Mouse (Mus musculus) small intestine, adult 2 months (tissue): ENCODE data around the gene Map2. TPM values are rescaled to one million over a fixed set of nuclear protein-coding genes. Genes with fewer than 3 reads are reported as not detected.

Experiments used
- H3K27ac ChIP-seq: fragments of 200-500 bp; 2 replicates; pipeline ENCODE4 v1.5.1; 2012; ENCODE audit warnings: low read depth, low read length, control low read depth, inconsistent platforms; ENCODE audit not compliant: insufficient read depth
- H3K27me3 ChIP-seq: fragments of 200-500 bp; 2 replicates; pipeline ENCODE4 v1.6.1; 2012; ENCODE audit warnings: mild to moderate bottlenecking, moderate library complexity, low read length, inconsistent platforms; ENCODE audit not compliant: control insufficient read depth, insufficient read depth
- H3K36me3 ChIP-seq: fragments of 200-500 bp; 2 replicates; pipeline ENCODE4 v1.6.1; 2012; ENCODE audit warnings: mild to moderate bottlenecking, low read length, control low read depth, inconsistent platforms; ENCODE audit not compliant: control insufficient read depth, insufficient read depth
- H3K4me1 ChIP-seq: fragments of 200-500 bp; 2 replicates; pipeline ENCODE4 v1.6.1; 2012; ENCODE audit warnings: low read length, inconsistent platforms, mixed read lengths; ENCODE audit not compliant: control insufficient read depth, insufficient read depth, insufficient read length
- H3K4me3 ChIP-seq: fragments of 200-500 bp; 2 replicates; pipeline ENCODE4 v1.5.1; 2012; ENCODE audit warnings: low read depth, mild to moderate bottlenecking, control low read depth, inconsistent platforms, low read length, moderate library complexity
- CTCF ChIP-seq: fragments of 200-500 bp; IDR thresholded peaks from 2 replicates; pipeline ENCODE4 v1.5.1; 2012; ENCODE audit warnings: low read depth, mild to moderate bottlenecking, control low read depth, inconsistent platforms, low read length, moderate library complexity, mixed read lengths; ENCODE audit not compliant: insufficient replicate concordance, insufficient read length; ENCODE audit errors: extremely low read depth
- POLR2A ChIP-seq: fragments of 200-500 bp; IDR thresholded peaks from 2 replicates; pipeline ENCODE4 v1.6.1; 2012; ENCODE audit warnings: low read depth, mild to moderate bottlenecking, control low read depth, inconsistent platforms, low read length, moderate library complexity
- WGBS: fragments of 180-500 bp; shearing (Covaris S2); methylation state at CpG from one replicate; pipeline ENCODE4 v1.1.7; 2018; 5-methylcytosine and 5-hydroxymethylcytosine counted together
- polyA plus RNA-seq: library from polyadenylated mRNA; depleted of rRNA; stranded (reverse); fragments of >200 nt; gene quantifications from 2 replicates; pipeline ENCODE4 v1.2.3, GENCODE M21; 2012; rRNA removed

Map2 gene
- polyA plus RNA-seq = 1.3 and 1.8 TPM in 2 replicates

GRCm38 (mm10) chr1:66175041-66175665 is at the start of gene Map2:
TSS of gene Map2 (plus strand) at chr1:66175273.
- 1% methylated on average over 60 of the region's 61 CpGs for whole genome bisulfite sequencing
- peaks cover 5% of the 10 kb centered on the region; the same call in 1 of the 2 replicates for H3K27me3 ChIP-seq
- peaks cover 4% of the 10 kb centered on the region for H3K4me1 ChIP-seq
- peak within 1 kb of the TSS; percentile 61 for H3K4me3 ChIP-seq
- H3K27ac ChIP-seq = no peak within 1 kb of the TSS
- TF ChIP-seq CTCF (no peak), POLR2A (no peak)
- H3K36me3 ChIP-seq = no peaks in the 10 kb centered on the region

- H3K36me3 ChIP-seq = no peaks in the 10 kb centered on the region
- H3K4me1 ChIP-seq = no peaks in the 10 kb centered on the region
- no peak for TF ChIP-seq CTCF
- no peak for TF ChIP-seq POLR2A
- no peak overlapping the region for H3K4me3 ChIP-seq
- H3K27ac ChIP-seq = no peak overlapping the region
- H3K27me3 ChIP-seq = no peaks in the 10 kb centered on the region
Measured at GRCm38 (mm10) chr1:66133014-66133413, 42.1 kb upstream of the Map2 start.

- Histone ChIP-seq H3K4me3 (no peak overlapping the region), H3K4me1 (no peaks in the 10 kb centered on the region), H3K36me3 (no peaks in the 10 kb centered on the region), H3K27me3 (no peaks in the 10 kb centered on the region), H3K27ac (no peak overlapping the region)
- TF ChIP-seq CTCF (no peak), POLR2A (no peak)
Measured at GRCm38 (mm10) chr1:66135324-66135723, 39.7 kb upstream of the Map2 start.

GRCm38 (mm10) chr1:66140686-66141085 is 34.4 kb upstream of the Map2 start:
- no peaks in the 10 kb centered on the region for H3K27me3 ChIP-seq
- 62% methylated on average over 1 of the region's 1 CpGs for WGBS

GRCm38 (mm10) chr1:66145180-66145579 is 29.9 kb upstream of the Map2 start:
- WGBS = 32% methylated on average over 3 of the region's 3 CpGs
- no peak overlapping the region for H3K4me3 ChIP-seq
- no peak overlapping the region for H3K27ac ChIP-seq
- H3K36me3 ChIP-seq = no peaks in the 10 kb centered on the region
- no peaks in the 10 kb centered on the region for H3K4me1 ChIP-seq
- no peak for TF ChIP-seq POLR2A
- TF ChIP-seq CTCF = no peak
- no peaks in the 10 kb centered on the region for H3K27me3 ChIP-seq

More at GRCm38 (mm10) chr1:66140686-66141085, 34.4 kb upstream of the Map2 start:
- no peak for TF ChIP-seq POLR2A
- TF ChIP-seq CTCF = no peak
- no peak overlapping the region for H3K4me3 ChIP-seq
- no peak overlapping the region for H3K27ac ChIP-seq
- no peaks in the 10 kb centered on the region for H3K4me1 ChIP-seq
- no peaks in the 10 kb centered on the region for H3K36me3 ChIP-seq

- H3K4me3 ChIP-seq = no peak overlapping the region
- H3K4me1 ChIP-seq = no peaks in the 10 kb centered on the region
- TF ChIP-seq POLR2A = no peak
- no peak for TF ChIP-seq CTCF
- WGBS = 65% methylated on average over 2 of the region's 2 CpGs
- no peaks in the 10 kb centered on the region for H3K27me3 ChIP-seq
- no peaks in the 10 kb centered on the region for H3K36me3 ChIP-seq
- H3K27ac ChIP-seq = no peak overlapping the region
Measured at GRCm38 (mm10) chr1:66148825-66149514, 26.1 kb upstream of the Map2 start.

GRCm38 (mm10) chr1:66150806-66151205 is 24.3 kb upstream of the Map2 start:
- Histone ChIP-seq H3K27ac (no peak overlapping the region), H3K27me3 (no peaks in the 10 kb centered on the region), H3K36me3 (no peaks in the 10 kb centered on the region), H3K4me1 (no peaks in the 10 kb centered on the region), H3K4me3 (no peak overlapping the region)
- 83% methylated on average over 3 of the region's 3 CpGs for WGBS
- no peak for TF ChIP-seq CTCF
- TF ChIP-seq POLR2A = no peak
